Mouse (Mus musculus) heart, postnatal 25 days (tissue): Measurements from ENCODE around the gene Gm8947. TPM values are rescaled to one million over a fixed set of nuclear protein-coding genes. Genes with fewer than 3 reads are reported as not detected.
"Not testable (repeated sequence)": the region's sequence is repeated elsewhere in the genome, so short reads cannot be mapped to it uniquely, and the experiment has no call there.

Experiments
- DNase-seq: peaks from one replicate; pipeline ENCODE4 v3.0.0; 2022; ENCODE audit warnings: low spot score
- intact Hi-C: fragments of 180-260 bp; cut with DNase I; formaldehyde crosslinking; loops from one replicate; pipeline ENCODE4 v1.15.1; 2025
- total RNA-seq, 2 experiments: library from RNA; stranded (reverse); gene quantifications; 2 replicates each; pipeline ENCODE4 v1.2.3; 2021

The Gm8947 gene
- total RNA-seq: not detected

GRCm38 (mm10) chr1:151192075-151192474 lies at the start of gene Gm8947:
Gm8947 (plus strand) TSS chr1:151192376.
- not testable (repeated sequence) for DNase-seq

GRCm38 (mm10) chr1:151144471-151145146 lies 47.6 kb upstream of the Gm8947 start:
- no peak for DNase-seq
- intact Hi-C loops: loop anchor here (5.0 kb wide), 1 partner anchor 198 kb away; the partner anchor contains the start of gene Ivns1abp

More at GRCm38 (mm10) chr1:151192075-151192474, at the start of gene Gm8947:
- intact Hi-C loops: not testable (repeated sequence)

- intact Hi-C loops: loop anchor here (5.0 kb wide), 1 partner anchor 194 kb away; the partner anchor contains the start of gene Ivns1abp
- no peak for DNase-seq
Measured at GRCm38 (mm10) chr1:151147801-151148200, 44.4 kb upstream of the Gm8947 start.

GRCm38 (mm10) chr1:151150211-151150610 lies 42.0 kb upstream of the Gm8947 start:
- intact Hi-C loops: no loop called here
- DNase-seq: no peak

- intact Hi-C loops: no loop called here
- DNase-seq: no peak
Measured at GRCm38 (mm10) chr1:151151089-151151488, 41.1 kb upstream of the Gm8947 start.

GRCm38 (mm10) chr1:151153056-151153652 lies 39.0 kb upstream of the Gm8947 start:
- intact Hi-C loops: no loop called here
- no peak for DNase-seq

GRCm38 (mm10) chr1:151154131-151154530 lies 38.0 kb upstream of the Gm8947 start:
- intact Hi-C loops, DNase-seq: not testable (repeated sequence)

GRCm38 (mm10) chr1:151156129-151156528 lies 36.0 kb upstream of the Gm8947 start:
- intact Hi-C loops: no loop called here
- no peak for DNase-seq

- intact Hi-C loops: no loop called here
- no peak for DNase-seq
Measured at GRCm38 (mm10) chr1:151156777-151157632, 35.2 kb upstream of the Gm8947 start.

GRCm38 (mm10) chr1:151157963-151158856 lies 34.0 kb upstream of the Gm8947 start:
- DNase-seq: no peak
- intact Hi-C loops: no loop called here

- DNase-seq: no peak
- intact Hi-C loops: no loop called here
Measured at GRCm38 (mm10) chr1:151158857-151159510, 33.2 kb upstream of the Gm8947 start.

- DNase-seq: no peak
- intact Hi-C loops: no loop called here
Measured at GRCm38 (mm10) chr1:151166031-151166430, 26.1 kb upstream of the Gm8947 start.

- no peak for DNase-seq
- intact Hi-C loops: no loop called here
Measured at GRCm38 (mm10) chr1:151167297-151168047, 24.7 kb upstream of the Gm8947 start.

GRCm38 (mm10) chr1:151168637-151169036 lies 23.5 kb upstream of the Gm8947 start:
- intact Hi-C loops: no loop called here
- DNase-seq: no peak

GRCm38 (mm10) chr1:151171572-151172461 lies 20.4 kb upstream of the Gm8947 start:
- intact Hi-C loops: loop anchor here (2.0 to 5.0 kb wide), 2 partner anchors 70 to 171 kb away; no protein-coding TSS in a partner anchor

GRCm38 (mm10) chr1:151177030-151177936 lies 14.9 kb upstream of the Gm8947 start:
- no peak for DNase-seq
- intact Hi-C loops: no loop called here

More at GRCm38 (mm10) chr1:151171572-151172461, 20.4 kb upstream of the Gm8947 start:
- no peak for DNase-seq
